Mouse (Mus musculus): ENCODE results near the gene Tlr9.

GRCm38 (mm10) chr9:106201895-106202294, 20.5 kb upstream of the Tlr9 start:
- TF ChIP-seq CTCF (IDR thresholded peaks at IDR 0.05; ENCODE audit: borderline replicate concordance, insufficient read depth, low read length) = no peak
- TF ChIP-seq POLR2A (IDR thresholded peaks at IDR 0.05; ENCODE audit: low read depth, low read length) = no peak
